Mouse (Mus musculus) lung, adult 2 months (tissue): Measurements from ENCODE around the gene Kctd15.
A peak's percentile ranks its signal among the peaks of the same experiment; 100 is the strongest.

Experiments
- CTCF ChIP-seq: fragments of 200-500 bp; IDR thresholded peaks from 2 replicates; pipeline ENCODE4 v1.5.1; 2011; ENCODE audit warnings: mild to moderate bottlenecking, low read length, control low read depth; ENCODE audit not compliant: insufficient read depth
- POLR2A ChIP-seq: fragments of 200-500 bp; IDR thresholded peaks from 2 replicates; pipeline ENCODE4 v1.6.1; 2011; ENCODE audit warnings: low read depth, mild to moderate bottlenecking, control low read depth, low read length, borderline replicate concordance; ENCODE audit errors: extremely low read depth

DNA sequence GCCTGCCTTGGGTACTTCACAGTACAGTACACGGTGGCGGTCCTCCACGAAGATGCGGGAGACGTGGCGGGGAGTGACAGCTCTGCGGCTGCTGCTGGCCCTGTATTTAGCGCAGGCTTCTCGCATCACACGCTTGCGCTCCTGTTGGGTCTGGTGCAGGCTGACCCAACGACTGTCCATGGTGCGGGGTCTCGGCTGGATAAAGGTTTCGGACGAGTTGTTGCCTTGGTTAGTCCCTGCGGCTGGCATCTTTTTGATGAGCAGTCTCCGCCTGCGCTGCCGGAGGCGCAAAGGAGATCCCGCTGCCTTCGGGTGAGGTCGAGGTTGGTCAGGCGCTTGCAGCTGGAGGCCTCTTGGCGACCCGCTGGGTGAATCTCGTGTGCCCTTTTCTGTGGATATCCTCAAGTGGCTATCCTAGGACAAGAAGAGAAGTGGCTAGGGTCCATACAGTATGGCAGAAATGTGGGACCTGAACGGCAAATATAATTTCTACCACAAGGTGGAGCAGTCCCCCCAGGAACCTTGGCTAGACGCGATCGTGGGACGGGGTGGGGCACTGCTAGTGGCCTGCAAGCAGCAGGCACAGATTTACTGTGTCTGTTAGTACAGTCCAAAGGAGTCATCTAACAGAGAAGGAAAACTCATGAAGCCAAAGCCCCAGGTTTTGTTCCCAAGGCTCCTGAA is 19.4 kb upstream of the Kctd15 start:
- TF ChIP-seq CTCF = peak; percentile 76
- TF ChIP-seq POLR2A = no peak
